Mouse (Mus musculus) liver, adult 2 months (tissue): Measurements from ENCODE around the gene Zfp827.

Experiments used
- CTCF ChIP-seq: fragments of 200-500 bp; IDR thresholded peaks from 2 replicates; pipeline ENCODE4 v1.5.1; 2011; ENCODE audit warnings: low read depth, low read length, control low read depth
- POLR2A ChIP-seq: fragments of 200-500 bp; IDR thresholded peaks from 2 replicates; pipeline ENCODE4 v1.6.1; 2011; ENCODE audit warnings: low read length, control low read depth; ENCODE audit not compliant: insufficient read depth; ENCODE audit errors: extremely low read depth

DNA sequence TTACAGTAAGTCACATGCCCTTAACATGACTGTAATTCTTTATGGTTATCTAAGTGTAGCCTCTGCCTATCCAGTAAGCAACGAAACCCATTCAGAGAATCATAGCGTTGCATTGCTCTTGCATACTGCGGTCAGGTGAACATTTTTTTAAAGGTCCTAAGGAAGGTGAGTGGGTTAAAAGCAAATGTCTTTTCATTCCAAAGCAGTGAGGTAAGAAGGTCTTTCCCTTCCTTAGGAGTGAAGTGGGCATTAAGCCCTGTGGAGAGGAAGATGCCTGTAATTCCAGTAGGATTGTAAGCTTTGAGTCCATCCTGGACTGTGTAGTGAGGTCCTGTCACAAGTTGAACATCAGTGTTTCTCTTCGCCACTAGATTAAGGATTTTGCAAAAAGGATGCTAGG is 66.2 kb downstream of the Zfp827 start:
- TF ChIP-seq CTCF (no peak), POLR2A (no peak)
